Mouse (Mus musculus): ENCODE measurements around the gene Lmo7.
A peak's percentile ranks its signal among the peaks of the same experiment; 100 is the strongest.

Lmo7 gene

GRCm38 (mm10) chr14:101729237-101729971 lies at the start of gene Lmo7, which contains the start of gene Gm9922:
Lmo7 (plus strand) TSS chr14:101729957.
Gm9922 (minus strand) TSS chr14:101729814.
- peak; percentile 18 for DNase-seq (ENCODE audit: low read depth, low spot score)

GRCm38 (mm10) chr14:101687696-101688095 lies 42.1 kb upstream of the Lmo7 start:
- DNase-seq (ENCODE audit: low read depth, low spot score), result no peak

- DNase-seq (ENCODE audit: low read depth, low spot score), result no peak
Measured at GRCm38 (mm10) chr14:101688406-101688805, 41.4 kb upstream of the Lmo7 start.

- no peak for DNase-seq (ENCODE audit: low read depth, low spot score)
Measured at GRCm38 (mm10) chr14:101704479-101704878, 25.3 kb upstream of the Lmo7 start.

- no peak for DNase-seq (ENCODE audit: low read depth, low spot score)
Measured at GRCm38 (mm10) chr14:101707088-101707487, 22.7 kb upstream of the Lmo7 start.

- DNase-seq (ENCODE audit: low read depth, low spot score), result no peak
Measured at GRCm38 (mm10) chr14:101714414-101714813, 15.3 kb upstream of the Lmo7 start.

GRCm38 (mm10) chr14:101729972-101730692 lies 375 bp downstream of the Lmo7 start:
- no peak for DNase-seq (ENCODE audit: low read depth, low spot score)

- no peak for DNase-seq (ENCODE audit: low read depth, low spot score)
Measured at GRCm38 (mm10) chr14:101733542-101734303, 4.0 kb downstream of the Lmo7 start.

- no peak for DNase-seq (ENCODE audit: low read depth, low spot score)
Measured at GRCm38 (mm10) chr14:101737501-101737900, 7.7 kb downstream of the Lmo7 start.

GRCm38 (mm10) chr14:101746635-101747034 lies 16.9 kb downstream of the Lmo7 start:
- no peak for DNase-seq (ENCODE audit: low read depth, low spot score)

- no peak for DNase-seq (ENCODE audit: low read depth, low spot score)
Measured at GRCm38 (mm10) chr14:101747811-101748210, 18.1 kb downstream of the Lmo7 start.

GRCm38 (mm10) chr14:101748436-101748835 lies 18.7 kb downstream of the Lmo7 start:
- no peak for DNase-seq (ENCODE audit: low read depth, low spot score)

- DNase-seq (ENCODE audit: low read depth, low spot score), result no peak
Measured at GRCm38 (mm10) chr14:101750910-101751309, 21.2 kb downstream of the Lmo7 start.

GRCm38 (mm10) chr14:101755425-101755824 lies 25.7 kb downstream of the Lmo7 start:
- no peak for DNase-seq (ENCODE audit: low read depth, low spot score)

- DNase-seq (ENCODE audit: low read depth, low spot score), result peak; percentile 16
Measured at GRCm38 (mm10) chr14:101762267-101762666, 32.5 kb downstream of the Lmo7 start.

- no peak for DNase-seq (ENCODE audit: low read depth, low spot score)
Measured at GRCm38 (mm10) chr14:101763762-101764295, 34.1 kb downstream of the Lmo7 start.

- DNase-seq (ENCODE audit: low read depth, low spot score), result no peak
Measured at GRCm38 (mm10) chr14:101771336-101771735, 41.6 kb downstream of the Lmo7 start.

- DNase-seq (ENCODE audit: low read depth, low spot score), result no peak
Measured at GRCm38 (mm10) chr14:101771756-101772155, 42.0 kb downstream of the Lmo7 start.

GRCm38 (mm10) chr14:101774631-101775030 lies 44.9 kb downstream of the Lmo7 start:
- peak; percentile 32 for DNase-seq (ENCODE audit: low read depth, low spot score)

- no peak for DNase-seq (ENCODE audit: low read depth, low spot score)
Measured at GRCm38 (mm10) chr14:101776296-101777128, 46.8 kb downstream of the Lmo7 start.

GRCm38 (mm10) chr14:101777129-101777493 lies 47.4 kb downstream of the Lmo7 start:
- no peak for DNase-seq (ENCODE audit: low read depth, low spot score)

Data from brain, adult 2 months (tissue).